Mouse (Mus musculus): ENCODE measurements around the gene Dcp1b.
A peak's percentile ranks its signal among the peaks of the same experiment; 100 is the strongest.

Dcp1b gene

DNA sequence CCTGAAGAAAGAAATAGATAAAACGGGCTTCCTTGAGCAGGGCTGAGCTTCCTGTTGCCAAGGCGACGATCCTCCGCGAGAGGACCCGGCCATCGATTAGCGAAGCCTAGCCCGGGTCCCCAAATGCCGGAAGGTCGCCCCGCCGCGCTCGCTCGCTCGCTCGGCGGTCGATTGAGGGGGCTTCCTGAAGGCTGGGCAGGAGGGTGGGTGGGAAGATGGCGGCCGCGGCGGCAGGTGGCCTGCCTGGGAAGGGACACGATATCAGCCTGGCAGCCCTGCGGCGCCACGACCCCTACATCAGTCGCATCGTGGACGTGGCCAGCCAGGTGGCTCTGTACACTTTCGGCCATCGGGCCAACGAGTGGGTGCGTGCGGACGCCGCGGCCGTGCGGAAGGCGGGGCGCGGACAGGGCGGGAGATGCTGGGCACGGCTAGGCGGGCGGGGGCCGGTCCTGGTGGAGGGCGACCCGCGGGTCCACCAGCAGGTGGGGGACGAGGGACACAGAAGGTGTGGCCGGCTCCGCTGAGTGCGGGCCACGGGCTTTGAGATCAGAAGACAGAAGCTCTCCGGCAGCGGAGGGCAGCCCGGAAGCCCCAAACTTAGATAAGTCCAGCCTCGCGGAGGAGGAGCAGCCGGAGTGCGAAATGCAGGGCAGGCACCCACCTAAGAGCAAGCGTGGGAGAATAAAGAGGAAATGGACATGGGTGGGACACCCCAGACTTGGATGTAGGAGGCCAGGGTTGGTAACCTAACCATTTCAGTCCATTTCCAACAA, at the start of gene Dcp1b:
Gene Dcp1b (plus strand): TSS at position 176 of the 776 bp plus-strand sequence.
- DNase-seq (ENCODE audit: low spot score) = peak; percentile 95

DNA sequence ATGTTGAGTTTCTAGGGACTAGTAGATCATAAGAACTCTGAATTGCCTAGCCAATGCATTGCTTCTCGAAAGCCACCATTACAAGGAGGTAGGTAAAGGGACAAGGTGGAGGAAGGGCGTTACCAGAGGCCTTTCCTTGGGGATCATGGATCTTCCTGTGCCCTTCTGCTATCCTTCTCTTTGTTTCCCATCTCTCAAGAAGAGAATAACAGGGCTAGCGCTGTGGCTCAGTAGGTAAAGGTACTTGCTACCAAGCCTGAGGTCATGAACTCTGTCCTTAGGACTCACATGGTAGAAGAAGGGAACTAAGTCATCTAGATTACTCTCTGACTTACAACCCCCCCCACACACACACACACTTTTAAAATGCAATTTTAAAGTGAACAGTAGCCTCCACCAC, 48.1 kb upstream of the Dcp1b start:
- DNase-seq (ENCODE audit: low spot score) = no peak

DNA sequence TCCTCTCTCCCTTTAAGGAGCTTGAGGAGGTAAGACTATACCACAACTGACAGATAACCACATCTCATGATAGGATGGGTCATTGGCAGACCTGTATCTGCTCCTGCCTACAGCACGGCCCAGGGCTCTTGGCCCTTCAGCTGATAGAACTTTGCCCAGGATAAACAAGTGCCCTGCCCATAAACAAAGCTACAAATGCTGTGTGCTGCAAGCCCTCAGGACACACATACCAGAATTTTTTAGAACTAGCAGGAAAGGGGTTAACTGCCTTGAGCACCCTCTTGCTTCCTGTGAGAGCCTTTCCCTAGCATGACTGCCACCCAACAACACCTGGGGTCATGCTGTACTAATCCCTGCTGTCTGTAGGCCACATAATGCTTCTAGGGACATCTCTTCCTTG, 47.0 kb upstream of the Dcp1b start:
- DNase-seq (ENCODE audit: low spot score) = no peak

DNA sequence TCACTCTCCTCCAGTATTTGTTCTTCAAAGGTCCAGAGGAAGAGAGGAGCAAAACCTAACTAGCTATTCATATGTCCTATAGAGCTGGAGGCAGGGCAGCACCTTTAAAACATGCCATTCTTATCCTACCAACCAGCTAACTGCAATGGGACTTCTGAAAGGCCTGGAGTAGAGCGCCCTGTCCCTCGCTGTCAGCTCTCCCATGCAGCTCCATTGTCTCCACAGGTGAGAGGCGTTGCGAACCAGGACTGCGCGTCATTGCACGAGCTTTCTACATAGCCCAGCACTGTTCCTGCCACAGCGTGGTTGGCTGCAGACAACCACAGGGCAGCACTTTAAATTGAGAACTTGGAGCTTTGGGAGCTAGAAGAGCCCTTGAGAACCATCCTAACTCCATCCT, 46.5 kb upstream of the Dcp1b start:
- DNase-seq (ENCODE audit: low spot score) = no peak

DNA sequence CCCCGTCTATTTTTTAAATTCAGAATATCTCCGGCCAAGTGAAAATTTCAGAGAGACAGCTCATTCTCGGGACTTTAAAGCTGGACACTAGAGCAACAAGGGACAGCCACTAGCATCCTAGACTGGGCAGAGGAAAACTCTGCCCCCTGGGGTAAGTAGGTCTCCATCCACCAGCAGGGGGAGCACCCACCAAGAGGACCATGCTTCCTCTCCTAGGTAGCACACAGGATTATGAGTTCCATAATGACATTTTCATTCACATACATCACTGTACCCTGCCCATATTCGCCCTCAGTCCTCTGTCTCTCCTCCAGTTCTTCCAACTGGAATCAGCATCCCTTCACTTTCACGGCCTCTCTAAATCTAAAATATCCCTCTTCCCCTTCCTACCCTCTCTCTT, 45.4 kb upstream of the Dcp1b start:
- peak; percentile 53 for DNase-seq (ENCODE audit: low spot score)

DNA sequence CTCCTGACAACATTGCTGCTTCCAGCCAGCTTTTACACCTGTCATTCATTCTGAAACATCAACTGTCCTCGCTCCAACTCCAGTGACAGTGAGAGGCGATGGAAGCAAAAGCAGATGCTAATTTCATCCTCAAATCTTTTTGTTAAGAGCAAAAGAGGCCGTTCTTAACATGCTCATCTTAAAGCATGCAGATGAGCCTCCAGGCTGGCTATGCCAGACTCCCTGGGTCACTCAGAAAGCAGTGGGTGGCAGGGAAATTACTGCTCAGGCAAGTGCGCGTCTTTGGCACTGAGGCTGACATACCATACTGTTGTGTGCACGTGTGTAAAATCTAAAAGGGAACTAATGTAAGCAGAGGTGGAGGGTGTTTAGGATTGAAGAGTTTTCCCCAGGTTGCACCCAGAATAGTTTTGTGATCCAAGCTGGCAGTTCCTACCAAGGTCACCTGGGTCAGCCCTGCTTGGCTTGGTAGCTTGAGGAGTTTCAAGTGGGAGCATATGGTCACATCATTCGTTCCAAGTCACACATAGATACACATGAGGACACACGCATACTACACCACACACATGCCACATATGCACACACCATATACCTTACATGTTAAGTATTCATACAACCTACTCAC, 42.8 kb upstream of the Dcp1b start:
- DNase-seq (ENCODE audit: low spot score) = no peak

DNA sequence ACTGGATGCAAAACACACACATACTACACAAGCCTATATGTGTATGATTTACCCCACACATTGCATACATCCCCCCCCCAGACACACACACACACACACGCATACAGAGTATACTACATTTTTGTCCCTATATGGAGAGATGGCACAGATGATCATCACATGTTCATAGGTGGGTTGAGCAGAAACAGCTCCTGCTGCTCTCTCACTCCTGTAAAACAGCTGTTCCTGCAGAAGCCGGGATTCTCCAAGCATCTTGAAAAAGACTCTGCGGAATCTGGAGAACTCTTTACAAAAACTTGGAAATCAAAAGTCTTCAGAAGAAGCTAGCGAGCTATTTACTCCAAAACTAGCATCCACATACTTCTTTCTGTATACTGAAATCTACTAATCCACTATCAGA, 42.2 kb upstream of the Dcp1b start:
- DNase-seq (ENCODE audit: low spot score) = no peak

DNA sequence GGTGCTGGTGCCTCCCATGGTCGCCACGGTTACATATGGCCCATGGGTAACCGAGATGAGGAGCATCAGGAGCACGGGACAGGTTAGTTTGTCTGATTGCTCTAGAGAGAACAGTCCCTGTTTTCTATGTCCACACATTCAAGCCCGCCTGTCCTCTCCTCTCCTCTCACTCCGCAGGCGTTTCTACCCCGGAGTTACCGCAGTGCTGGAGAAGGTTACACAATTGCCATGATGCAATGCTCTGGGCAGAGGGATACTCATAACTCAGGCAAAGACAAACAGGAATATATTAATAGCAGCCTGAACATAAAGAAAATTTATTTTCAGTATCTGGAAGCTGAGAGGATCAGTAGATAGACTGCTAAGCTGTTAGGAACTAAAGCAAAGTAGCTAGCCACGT, 37.3 kb upstream of the Dcp1b start:
- DNase-seq (ENCODE audit: low spot score) = no peak

DNA sequence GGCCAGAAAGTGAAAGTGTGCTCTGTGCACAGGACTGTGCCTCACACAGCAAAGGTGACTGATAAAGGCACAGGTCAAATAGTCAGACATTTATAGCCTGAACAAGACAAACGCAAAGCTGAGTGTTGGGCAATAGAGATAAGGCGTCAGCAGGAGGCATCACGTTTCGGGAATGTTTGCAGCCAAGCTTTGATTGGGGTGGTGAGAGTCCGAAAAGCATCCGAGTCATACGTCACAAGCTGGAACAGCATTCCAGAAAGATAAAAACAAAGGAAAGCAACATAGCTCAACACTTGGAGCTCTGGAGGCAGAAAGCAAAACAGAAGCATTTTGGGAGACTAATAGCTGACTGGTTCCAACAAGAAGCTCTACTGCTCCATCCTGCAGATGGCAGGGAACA, 35.5 kb upstream of the Dcp1b start:
- DNase-seq (ENCODE audit: low spot score) = no peak

DNA sequence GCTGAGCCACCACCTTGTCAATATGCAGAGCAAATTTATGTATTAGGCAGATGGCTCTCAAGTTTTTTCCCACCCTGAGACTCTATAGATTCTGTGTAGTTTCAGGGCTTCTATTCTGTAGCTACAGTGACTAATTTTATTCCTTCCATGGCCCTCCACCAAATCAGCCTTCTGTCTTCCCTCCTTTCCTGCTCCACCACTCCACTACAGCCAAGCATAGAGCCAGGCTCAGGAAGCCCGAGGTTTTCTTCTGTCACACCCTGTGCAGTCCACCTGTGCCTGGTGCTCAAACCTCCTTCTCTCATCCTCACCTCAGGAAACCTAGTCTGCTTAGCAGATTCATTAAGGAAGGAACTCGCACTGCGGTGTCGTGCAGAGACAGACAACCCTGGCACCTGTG, 29.9 kb upstream of the Dcp1b start:
- no peak for DNase-seq (ENCODE audit: low spot score)

DNA sequence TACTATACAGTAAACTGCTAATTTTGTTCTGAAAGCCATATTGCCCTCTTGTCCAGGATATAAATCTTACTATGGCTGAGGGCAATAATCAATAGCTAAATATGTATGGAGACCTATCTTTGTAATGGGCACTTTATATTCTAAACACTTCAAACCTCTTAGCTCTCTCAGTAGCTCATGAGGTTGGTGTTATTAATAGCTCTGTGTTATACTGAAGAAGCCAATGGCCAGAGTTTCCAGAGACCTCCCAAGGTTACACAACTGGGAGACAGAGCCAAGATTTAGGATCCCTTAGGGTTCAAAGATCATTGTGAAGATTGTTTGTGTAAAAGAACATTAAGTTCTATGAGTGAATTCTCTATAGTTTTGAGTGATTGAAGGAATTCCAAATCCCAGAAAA, 9.4 kb upstream of the Dcp1b start:
- no peak for DNase-seq (ENCODE audit: low spot score)

DNA sequence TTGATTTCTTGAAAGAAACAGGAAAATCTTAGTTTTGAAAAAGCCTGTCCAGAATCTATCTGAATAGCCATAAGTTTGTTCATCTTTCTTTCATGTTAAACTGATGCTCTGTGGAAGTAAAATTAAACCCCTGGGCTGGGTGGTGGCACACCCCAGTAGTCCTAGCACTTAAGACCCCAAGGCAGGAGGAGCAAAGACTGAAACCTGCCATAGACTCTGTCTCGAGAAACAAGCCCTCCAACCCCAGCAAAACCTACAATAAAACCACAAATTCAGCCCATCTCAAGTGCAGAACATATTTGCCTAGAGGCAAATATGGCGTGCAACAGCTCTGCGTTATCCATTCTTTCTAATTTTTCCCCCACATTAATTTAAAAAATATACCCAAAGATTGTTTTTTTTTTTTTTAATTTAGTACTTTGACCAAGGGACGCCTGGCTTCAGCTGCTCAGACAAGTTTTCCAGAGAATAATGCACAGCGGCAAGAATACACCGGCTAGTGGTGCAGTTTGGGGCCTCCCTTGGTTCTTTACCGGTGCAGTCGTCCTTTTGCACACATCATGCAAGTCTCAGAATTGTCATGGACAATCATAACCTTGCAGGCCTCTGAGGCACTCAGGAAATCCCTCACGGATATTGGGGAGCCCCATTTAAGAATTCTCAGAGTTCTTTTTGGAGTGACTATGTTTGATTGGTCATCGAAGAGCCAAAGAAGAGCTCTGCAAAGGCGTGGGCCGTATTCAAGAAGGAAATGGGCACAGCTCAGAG, 562 bp upstream of the Dcp1b start:
- DNase-seq (ENCODE audit: low spot score) = no peak

DNA sequence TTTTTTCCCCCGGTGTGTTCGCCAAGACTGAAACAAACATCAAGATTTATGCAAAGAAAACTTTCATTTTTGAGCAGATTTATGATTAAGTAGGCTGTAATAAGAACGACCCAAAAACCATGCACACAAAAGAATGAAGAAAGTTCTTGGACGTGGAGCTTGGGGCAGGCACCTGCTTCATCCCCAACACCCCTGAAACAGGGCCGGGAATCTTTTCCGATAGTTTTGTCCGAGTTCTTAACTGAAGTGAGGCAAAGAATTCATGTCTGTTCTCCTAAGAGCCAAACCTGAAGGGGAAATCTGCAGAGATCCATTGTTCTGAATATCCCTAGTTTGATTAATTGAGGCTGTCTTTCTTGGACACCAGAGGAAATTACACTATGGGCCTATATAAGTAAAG, 1.1 kb downstream of the Dcp1b start:
- no peak for DNase-seq (ENCODE audit: low spot score)

DNA sequence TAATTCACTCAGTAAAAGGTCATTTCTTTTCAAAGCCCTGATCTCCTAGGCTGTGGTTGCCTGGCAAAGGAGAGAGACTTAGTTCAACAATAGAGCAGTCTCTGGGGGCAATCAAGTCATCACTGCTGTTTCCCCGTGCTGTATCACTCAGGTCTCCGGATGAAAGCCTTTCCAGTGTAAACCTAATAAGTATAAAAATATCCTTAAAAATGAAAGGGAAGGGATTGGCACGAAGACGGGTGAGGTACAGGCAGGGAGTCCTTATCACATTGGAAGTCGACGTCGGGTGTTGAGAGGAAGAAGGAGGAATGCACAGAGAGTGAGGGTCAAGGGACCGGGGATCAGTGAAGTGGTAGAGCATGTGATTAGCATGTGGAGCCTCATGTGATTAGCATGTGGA, 2.0 kb downstream of the Dcp1b start:
- DNase-seq (ENCODE audit: low spot score) = no peak

DNA sequence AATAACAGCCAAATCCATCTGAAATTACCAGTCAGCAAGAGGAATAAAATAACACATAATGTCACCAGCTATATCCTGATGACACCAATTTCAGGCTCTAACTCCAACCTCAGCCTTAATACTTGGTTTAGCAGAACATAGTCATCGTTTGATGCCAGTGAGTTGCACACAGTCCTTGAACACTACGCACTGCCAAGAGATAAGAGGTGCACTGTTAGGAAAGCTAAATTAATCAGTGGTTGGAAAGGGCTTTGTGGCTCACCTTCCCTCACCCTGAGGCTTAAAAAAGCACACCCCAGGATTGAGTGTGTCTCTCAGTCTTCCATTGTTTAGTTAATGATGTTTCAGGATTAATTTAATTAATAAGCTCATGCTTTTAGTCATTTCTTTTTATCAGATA, 5.1 kb downstream of the Dcp1b start:
- DNase-seq (ENCODE audit: low spot score) = no peak

DNA sequence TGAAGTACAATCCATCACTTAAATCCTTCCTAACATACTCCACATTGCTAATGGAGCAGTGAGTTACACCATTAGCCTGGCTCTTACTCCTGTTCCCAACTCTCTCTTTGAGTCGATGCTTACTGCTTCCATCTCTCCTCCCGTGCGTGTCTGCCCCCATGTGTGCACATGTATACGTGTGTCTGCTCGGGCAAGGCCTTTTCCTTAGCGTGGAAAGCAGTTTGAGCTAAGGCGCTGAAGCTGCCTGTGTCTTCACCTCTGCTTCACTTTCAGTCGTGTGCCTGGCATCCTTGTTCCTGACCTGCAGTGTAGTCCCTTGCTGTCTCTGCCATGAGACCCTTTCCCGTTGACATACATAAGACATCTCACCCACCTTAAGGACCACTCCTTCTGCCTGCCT, 7.2 kb downstream of the Dcp1b start:
- no peak for DNase-seq (ENCODE audit: low spot score)

DNA sequence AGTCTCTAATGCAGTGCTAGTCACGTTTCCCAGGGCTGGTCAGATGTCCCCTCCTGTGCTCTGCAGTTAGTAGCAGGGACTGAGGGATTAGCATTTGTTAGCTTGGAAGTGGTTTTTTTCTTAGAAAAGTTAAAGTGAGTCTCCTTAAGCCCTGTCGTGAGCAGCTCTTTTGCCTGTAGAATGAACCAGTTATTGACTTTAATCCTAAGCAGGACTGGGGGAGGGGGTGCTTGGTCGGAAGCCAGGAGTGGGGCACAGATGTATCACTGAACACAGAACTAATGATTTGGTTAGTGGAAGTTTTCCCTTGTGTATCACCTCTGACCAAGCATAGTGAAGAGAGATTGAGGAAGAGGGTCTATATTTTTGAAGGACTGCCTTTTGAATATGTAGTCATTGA, 8.7 kb downstream of the Dcp1b start:
- no peak for DNase-seq (ENCODE audit: low spot score)

DNA sequence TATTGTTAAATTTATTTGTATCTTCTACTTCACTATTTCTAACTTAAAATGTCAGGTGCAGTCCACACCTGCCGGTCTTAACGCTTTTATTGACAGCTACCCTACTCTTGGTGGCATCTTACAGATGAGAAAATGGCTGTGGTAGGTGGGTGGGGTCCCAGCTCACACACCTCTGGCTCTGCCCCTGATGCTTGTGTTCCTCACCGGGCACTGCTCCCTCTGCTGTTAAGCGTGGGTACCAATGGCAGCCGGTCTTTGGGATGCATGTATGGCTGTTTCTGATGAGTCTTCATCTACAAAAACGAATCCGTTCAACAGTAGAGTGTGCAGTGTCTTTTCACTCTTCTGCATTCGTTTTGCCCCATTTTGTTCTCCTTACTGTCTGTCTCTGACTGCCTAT, 11.6 kb downstream of the Dcp1b start:
- DNase-seq (ENCODE audit: low spot score) = peak; percentile 30

DNA sequence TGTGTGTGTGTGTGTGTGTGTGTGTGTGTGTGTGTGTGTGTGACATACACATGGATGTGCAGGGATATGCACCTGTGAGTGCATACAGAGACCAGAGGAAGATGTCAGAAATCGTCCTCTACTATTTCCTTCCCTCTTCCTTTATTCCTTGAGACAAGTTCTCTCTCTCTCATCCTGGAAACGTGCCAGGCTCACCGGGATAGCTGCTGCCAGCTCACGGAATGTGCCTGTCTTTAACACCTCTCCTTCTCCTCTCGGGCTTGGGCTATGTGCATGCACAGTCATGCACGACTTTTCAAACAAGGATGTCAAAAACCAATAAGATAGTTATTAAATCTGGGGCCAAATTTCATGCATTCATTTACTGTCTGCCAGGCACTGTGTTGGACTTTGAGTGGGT, 12.6 kb downstream of the Dcp1b start:
- no peak for DNase-seq (ENCODE audit: low spot score)

DNA sequence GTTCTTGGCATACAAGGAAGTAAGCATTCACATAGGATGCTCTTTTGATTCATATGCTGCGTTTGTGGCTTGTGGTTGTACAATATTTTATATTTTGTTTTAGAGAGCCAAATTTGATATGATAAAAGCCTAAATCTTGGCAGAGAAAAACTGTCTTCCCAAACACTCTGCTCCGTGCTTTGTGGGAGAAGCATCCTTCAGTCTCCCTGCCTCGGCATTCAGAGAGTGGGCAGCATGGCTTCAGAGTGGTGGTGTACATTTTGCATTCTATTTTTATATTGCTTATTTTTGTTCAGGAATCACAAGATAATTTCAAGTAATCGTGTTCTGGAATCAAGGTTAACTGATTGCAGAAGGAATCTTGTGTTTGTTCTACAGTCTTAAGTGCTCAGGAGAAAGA, 16.4 kb downstream of the Dcp1b start:
- DNase-seq (ENCODE audit: low spot score) = no peak

DNA sequence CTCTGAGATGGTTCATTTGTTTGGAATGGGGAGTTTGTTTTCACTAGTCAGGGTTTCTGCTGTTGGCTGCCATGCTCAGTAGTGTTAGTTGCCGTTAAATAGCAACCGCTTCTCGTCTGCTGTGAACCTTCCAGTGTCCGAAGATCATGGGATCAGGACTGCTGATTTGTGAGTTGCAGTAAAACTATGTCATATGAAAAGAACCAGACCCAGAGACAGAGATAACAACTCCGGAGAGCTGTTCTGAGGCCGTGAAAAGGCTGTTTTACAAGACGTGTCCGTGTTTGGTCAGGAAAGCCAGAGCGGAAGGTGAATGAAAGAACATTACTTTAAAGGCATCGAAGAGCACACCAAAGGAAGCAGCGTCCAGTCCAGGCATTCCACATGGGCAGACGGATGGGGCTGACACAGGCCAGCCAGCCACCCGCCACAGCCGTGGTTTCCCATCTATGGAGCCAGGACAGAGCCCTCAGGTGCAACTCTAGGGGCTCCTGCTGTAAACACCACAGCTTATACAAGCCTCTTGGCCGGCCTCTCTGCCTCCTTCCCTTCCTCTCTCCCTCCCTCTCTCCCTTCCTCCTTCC, 18.6 kb downstream of the Dcp1b start:
- DNase-seq (ENCODE audit: low spot score) = no peak

DNA sequence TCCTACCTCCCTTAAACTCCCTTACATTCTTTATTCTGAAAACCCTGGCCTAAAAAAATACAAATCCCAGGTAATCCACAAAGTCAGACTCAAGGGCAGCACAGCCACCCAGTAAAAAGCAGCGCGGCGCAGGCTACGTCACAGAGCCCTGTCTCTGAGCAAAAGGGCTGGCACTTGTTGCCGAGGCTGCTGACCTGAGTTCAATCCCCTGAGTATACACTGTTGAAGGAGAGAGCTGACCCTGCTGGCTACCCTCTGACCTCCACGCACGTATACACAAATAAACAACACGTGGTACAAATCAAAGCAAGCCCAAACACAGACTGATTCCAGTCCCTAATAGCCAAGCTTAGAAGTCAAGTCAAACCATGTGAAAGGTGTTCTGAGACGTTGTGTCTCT, 19.1 kb downstream of the Dcp1b start:
- DNase-seq (ENCODE audit: low spot score) = no peak

DNA sequence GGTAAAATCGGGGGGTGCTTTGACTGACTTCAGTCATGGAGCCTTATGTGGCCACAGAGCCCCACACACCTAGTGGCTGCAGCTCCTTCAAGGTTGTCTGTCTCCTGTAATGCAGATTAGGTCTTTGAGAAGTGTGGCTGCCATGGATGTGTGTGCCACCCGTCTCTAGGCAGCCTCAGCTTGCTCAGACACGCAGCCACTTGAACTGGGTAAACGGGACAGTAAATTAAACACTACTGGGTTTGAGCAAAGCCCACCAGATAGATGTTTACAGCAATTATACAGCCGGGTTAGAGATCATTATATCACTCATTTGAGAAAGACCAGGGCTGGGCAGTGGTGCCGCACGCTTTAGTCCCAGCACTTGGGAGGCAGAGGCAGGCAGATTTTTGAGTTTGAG, 19.5 kb downstream of the Dcp1b start:
- no peak for DNase-seq (ENCODE audit: low spot score)
